Mouse (Mus musculus) ZHBTc4 (cell line): ENCODE data around the gene Ano10.

Experiments used
- DNase-seq: peaks from one replicate; pipeline ENCODE4 v3.0.0-alpha.2; 2011; ENCODE audit warnings: low read depth, low spot score

Ano10 gene

DNA sequence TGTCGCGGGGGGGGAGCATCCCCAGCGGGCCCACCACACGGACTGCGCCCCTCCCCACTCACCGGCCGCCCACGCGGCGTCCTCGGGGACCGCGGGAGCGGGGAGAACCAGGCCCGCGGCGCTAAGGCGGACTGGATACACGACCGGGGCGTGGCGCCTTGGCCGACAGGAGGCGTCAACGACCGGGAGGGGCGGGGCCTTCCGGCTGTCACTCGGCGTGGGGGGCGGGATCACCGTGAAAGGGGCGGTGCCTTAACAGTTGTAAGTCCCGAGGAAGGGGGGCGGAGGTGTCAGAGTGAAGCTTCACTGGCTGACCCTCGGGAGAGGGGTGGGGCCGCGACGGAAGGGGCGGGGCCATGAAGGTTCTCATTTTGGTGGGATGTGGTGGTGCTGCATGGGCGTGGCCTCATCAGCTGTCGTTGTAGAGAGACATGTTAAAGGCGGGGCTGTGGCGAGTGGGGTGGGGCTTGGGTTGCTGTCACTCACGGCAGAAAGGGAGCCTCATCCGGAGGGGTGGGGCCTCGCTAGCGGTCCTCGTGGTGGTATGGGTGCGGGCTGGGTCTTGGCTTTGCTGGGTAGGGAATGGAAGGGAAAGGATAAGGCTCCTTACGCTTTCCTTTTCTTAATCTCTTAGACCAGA lies at the start of gene Ano10:
Gene Ano10 (minus strand): TSS at position 182 of the 640 bp plus-strand sequence.
- DNase-seq, result peak; percentile 99

DNA sequence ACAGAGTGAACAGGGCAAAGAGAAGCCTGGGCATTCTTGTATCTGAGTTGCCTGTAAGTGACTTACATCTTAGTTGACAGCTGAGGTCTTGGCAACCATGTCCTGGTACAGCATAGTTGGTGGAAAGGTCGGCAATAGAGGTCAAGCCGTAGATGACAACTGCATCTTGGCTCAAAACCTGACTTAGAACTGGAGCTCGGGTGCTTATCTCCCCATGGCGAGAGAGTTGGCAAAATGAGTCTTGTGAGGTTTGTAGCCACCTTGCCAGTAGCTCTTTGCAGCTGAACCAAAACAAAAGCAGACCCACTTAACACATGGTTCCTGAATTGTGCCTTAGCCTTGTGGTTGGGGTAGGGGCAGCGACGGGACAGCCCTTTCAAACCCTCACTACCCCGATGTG lies 49.2 kb upstream of the Ano10 start:
- no peak for DNase-seq

DNA sequence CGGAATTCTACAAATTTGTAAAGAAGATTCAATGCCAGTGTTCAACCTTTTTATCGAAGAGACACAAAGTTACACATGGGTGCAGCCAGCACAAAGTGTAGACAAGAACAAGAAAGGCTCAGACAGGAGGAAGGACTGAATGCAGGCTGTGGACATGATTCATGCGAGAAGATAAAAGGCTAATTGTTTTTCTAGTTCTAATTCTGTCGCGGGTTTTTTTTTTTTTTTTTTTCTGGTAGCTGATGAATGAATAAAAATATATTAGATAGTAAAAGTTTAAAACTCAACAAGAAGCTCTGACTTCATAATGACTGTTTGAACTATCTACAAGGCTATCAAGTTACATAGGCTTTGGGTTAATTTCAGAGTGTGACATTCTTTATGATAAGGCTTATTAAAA lies 45.7 kb upstream of the Ano10 start:
- no peak for DNase-seq

- peak; percentile 28 for DNase-seq
These were observed 43.3 kb upstream of the Ano10 start for GRCm38 (mm10) chr9:122337510-122337931.

DNA sequence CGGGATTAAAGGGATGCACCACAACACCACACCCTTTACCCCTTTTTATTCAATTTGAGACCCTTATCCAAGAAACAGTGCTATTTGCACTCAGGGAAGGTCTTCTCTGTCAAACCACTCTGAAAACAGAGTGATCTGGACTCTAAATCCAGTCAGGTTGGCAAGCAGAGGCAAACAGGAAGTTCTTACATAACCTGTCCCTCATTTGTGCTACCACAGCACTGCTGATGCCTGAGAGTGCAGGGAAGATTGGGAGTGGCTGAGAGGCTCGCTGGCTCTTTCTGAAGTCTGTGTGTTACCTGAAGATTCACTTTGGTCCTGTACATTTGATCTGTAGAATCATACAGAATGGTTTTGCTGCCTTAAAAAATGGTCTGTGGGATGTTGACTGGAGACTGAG lies 42.5 kb upstream of the Ano10 start:
- DNase-seq, result no peak

DNA sequence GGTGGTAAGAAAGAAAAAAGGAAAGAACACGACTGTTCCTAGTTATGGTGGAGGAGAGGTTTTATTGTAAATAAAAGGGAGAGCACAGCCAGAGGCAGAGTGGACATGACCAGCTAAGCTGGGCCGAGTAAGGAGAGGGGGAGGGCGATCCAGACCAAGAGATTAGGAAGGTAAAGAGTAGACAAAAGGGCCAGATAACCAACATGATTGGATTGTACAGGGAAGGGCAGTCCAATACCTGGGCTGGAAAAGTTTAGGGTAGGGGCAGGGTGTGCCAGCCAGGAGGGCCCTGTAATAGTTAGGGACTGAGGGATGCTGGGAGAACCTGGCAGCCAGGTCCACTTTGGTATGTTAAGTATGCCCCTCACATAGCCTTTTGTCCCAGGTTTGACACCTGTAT lies 34.0 kb upstream of the Ano10 start:
- DNase-seq, result no peak

GRCm38 (mm10) chr9:122325996-122326395 lies 31.8 kb upstream of the Ano10 start:
- DNase-seq, result no peak

DNA sequence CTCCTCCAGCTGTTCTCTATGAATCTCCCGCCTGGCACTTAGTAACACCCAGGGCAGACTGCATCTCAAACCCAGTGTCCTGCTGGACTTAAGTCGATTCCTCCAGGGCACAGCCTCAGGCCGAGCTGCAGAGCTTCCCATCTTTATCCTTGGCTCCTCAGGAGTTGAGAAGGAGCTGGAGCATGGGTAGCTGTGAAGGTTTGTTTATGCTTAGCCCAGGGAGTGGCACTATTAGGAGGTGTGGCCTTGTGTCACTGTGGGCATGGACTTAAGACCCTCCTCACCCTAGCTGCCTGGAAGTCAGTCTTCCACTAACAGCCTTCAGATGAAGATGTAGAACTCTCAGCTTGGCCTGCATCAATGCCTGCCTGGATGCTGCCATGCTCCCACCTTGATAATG lies 28.1 kb upstream of the Ano10 start:
- no peak for DNase-seq

- DNase-seq, result no peak
These were observed 26.4 kb upstream of the Ano10 start for GRCm38 (mm10) chr9:122320626-122321025.

DNA sequence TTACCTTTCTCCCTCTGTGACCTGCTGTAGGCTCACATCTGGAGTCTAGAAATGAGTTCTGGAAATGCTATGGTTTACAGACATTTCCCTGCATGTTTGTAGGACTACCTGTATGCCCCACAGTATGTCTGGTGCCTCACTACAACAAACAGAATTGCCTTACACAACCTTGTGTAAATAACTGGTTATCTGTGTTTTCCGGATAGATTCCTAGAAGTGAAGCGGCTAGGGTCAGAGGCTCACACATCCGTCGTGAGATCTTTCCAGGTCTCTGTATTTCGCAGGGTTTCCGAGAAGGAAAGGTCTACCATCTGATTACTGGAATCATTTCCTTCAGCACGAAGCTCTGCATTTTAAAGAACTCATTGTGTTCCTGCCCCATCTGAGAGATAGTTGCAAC lies 22.3 kb upstream of the Ano10 start:
- no peak for DNase-seq

- no peak for DNase-seq
These were observed 21.3 kb upstream of the Ano10 start for GRCm38 (mm10) chr9:122315501-122315900.

DNA sequence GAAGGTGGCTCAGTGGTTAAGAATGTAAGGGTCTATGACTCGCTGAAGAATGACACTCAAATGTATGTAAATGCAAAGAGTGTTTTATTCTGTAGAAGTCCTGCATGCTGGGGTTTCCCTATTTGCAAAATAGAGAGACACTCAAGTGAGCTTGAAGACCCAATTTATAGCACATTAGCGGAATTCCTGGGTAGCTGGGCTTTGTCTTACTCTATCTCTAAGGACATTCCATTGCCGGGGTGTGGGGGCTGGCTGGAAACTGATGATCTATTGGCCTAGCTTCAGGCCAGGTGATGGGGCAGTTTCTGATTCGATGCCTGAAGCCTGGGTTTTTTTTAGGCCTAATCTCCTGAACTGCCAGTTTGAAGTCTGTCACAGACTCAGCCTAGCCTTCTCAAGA lies 20.7 kb upstream of the Ano10 start:
- DNase-seq, result peak; percentile 88

DNA sequence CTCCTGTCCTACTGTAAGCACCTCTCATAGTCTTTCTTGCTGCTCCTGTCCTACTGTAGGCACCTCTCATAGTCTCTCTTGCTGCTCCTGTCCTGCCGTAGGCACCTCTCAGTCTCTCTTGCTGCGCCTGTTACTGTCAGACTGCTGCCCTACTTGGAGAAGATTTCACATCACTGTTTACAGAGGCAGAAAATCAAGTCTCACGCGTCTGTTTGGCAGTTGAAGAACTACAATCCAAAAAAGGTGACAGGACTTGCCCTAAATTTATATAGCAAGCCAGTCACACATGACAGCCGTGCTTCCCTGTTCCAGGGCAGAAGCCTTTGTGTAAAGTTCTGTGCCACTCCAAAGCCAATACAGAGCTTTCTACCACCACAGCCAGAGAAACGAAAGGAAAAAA lies 20.2 kb upstream of the Ano10 start:
- DNase-seq, result no peak

- peak; percentile 36 for DNase-seq
These were observed 18.9 kb upstream of the Ano10 start for GRCm38 (mm10) chr9:122313128-122313527.

- DNase-seq, result no peak
These were observed 18.2 kb upstream of the Ano10 start for GRCm38 (mm10) chr9:122312296-122312990.

GRCm38 (mm10) chr9:122311051-122311760 lies 17.0 kb upstream of the Ano10 start:
- DNase-seq, result peak; percentile 60

- peak; percentile 89 for DNase-seq
These were observed 16.4 kb upstream of the Ano10 start for GRCm38 (mm10) chr9:122310613-122311049.

GRCm38 (mm10) chr9:122309013-122309980 lies 15.1 kb upstream of the Ano10 start:
- DNase-seq, result peak; percentile 67

- no peak for DNase-seq
These were observed 11.1 kb upstream of the Ano10 start for GRCm38 (mm10) chr9:122305302-122305701.

DNA sequence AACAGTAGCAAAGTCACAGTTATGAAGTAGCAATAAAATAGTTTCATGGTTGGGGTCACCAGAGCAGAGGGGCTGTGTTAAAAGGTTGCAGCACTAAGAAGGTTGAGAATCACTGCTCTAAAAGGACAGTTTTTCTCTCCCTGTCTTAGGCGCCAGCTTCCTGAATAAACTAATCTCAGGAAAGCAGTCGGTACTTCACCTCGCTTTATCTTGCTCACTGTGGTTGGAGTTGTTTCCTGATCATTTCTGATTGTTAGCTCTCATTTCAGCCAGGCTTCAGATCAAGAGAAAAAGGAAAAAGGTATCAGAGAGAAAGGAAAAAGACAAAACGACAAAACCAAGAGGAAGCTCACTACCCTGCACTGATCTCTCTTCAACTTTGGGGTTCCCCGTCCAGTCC lies 1.9 kb upstream of the Ano10 start:
- DNase-seq, result no peak

DNA sequence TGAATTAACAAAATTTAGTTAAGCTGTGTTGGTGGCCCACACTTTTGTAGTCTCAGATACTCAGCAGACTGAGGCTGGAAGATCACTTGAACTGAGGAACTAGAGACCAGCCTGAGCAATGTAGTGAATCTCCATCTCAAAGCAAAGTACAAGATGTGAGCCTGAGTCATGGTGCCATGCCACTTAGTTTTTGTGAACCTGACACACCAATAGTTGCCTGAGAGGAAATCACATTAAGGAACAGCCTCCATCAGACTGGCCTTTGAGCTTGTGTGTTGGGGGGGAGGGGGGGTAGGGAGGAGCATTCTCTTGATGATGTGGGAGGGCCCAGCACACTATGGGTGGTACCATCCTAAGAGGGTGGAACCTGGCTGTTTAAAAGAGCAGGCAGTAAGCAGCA lies 1.2 kb upstream of the Ano10 start:
- DNase-seq, result peak; percentile 38

- DNase-seq, result no peak
These were observed 370 bp downstream of the Ano10 start for GRCm38 (mm10) chr9:122293865-122294241.
